Mouse (Mus musculus): ENCODE measurements around the gene Rps21. TPM values are rescaled to one million over a fixed set of nuclear protein-coding genes. Genes with fewer than 3 reads are reported as not detected.
A peak's percentile ranks its signal among the peaks of the same experiment; 100 is the strongest.

Gene Rps21
- polyA plus RNA-seq, 1 experiment from 2014 or later = 516 TPM

DNA sequence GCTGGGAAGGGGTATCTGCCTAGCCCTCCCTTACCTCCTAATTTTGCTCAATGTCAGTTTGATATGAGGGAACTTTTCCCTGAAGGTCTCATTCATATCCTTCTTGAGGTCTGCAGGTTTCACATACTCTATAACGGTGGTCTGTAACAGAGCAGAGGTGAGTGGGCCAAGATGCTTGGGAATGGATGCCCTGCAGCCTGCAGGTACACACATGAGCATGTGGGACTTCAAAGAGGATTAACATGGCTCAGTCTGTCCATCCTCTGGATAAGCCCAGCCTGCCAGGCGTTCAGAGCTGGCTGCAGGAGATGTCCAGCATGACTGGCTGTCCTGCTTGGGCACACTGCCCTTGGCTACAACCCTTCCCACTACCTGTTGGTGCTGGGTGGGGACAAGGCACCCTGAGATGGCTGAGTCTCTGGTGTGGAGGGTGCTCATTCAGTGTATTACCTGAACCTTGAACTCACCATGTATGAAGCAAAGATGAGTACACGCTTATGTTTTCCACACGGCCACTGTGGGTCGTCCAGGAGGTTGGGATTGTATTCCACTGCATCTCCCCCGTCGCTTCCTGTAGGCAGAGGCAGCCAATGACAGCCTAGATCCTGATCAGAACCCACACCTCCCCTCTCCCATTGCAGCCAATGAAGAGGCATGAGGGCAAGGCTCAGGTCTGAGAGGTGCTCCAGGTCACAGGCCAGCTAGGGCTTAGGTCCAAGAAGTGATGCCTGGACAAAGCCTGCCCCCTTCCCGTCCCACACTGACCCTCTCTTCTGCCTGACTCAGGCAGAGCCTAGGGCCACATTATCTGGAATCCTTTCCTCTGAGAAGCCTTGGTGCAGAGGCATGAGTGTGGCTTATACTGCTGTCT lies 3.7 kb downstream of the Rps21 start:
- Histone ChIP-seq H3K9me3 (no peaks in the 10 kb centered on the region), H3K27me3 (replicated peaks) (no peaks in the 10 kb centered on the region), H3K36me3 (peaks cover 29% of the 10 kb centered on the region), H3K9ac (no peak overlapping the region), H3K4me3 (replicated peaks) (no peak overlapping the region), H3K27ac (no peak overlapping the region), H3K4me1 (peaks cover 11% of the 10 kb centered on the region), H3K4me2 (no peak overlapping the region)
- 63% methylated on average over 8 of the region's 8 CpGs for WGBS
- ATAC-seq (ENCODE audit: insufficient read depth, low FRiP score, low read depth) = no peak

DNA sequence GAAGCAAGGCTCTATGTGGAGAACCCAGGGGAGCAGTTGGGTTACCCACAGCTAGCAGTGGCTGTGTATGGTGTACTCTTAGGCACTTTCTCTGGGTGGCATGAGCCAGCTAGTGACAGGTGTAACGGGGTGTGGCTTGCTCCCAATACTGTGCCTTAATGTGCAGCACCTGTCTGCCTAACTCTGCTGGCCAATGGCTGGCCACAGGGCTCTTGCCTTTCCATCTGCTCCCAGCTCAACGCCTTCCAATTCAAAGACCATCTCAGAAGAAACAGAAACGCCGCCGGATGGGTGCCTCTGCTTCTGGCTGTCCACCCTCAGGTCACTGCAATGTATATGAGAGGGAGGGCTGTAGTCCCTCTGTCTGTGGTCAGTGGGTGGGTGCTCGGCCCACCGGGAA lies 4.7 kb downstream of the Rps21 start:
- Histone ChIP-seq H3K36me3 (peaks cover 35% of the 10 kb centered on the region), H3K4me3 (replicated peaks) (no peak overlapping the region)
- WGBS = 87% methylated on average over 7 of the region's 7 CpGs

DNA sequence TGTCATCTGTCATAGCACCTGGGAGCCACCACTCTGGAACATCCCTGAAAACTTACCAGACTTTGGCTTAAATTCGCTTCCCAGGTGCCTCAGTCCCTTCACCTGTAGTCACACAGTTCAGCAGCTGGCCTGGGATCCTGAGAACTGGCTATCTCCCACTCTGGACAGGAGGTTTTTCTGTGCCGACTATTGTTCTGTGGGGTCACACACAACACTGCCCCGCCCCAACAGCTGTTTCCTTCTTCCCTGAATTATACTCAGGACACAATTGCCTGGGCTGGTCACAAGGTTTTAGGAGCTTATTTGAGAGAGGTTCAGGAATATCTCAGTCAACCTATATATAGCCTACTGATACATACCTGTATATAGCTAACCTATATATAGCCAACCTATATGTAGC lies 5.3 kb downstream of the Rps21 start:
- Histone ChIP-seq H3K9ac (no peak overlapping the region), H3K9me3 (no peaks in the 10 kb centered on the region), H3K27me3 (replicated peaks) (no peaks in the 10 kb centered on the region), H3K4me1 (peaks cover 7% of the 10 kb centered on the region), H3K4me2 (no peak overlapping the region), H3K36me3 (peaks cover 38% of the 10 kb centered on the region), H3K27ac (no peak overlapping the region), H3K4me3 (replicated peaks) (no peak overlapping the region)
- no peak for ATAC-seq (ENCODE audit: insufficient read depth, low FRiP score, low read depth)
- 75% methylated on average over 3 of the region's 3 CpGs for WGBS

More for the DNA sequence above, 4.7 kb downstream of the Rps21 start:
- ATAC-seq (ENCODE audit: insufficient read depth, low FRiP score, low read depth) = no peak
- Histone ChIP-seq H3K4me2 (no peak overlapping the region), H3K9ac (no peak overlapping the region), H3K27ac (no peak overlapping the region), H3K9me3 (no peaks in the 10 kb centered on the region), H3K27me3 (replicated peaks) (no peaks in the 10 kb centered on the region), H3K4me1 (peaks cover 7% of the 10 kb centered on the region)

DNA sequence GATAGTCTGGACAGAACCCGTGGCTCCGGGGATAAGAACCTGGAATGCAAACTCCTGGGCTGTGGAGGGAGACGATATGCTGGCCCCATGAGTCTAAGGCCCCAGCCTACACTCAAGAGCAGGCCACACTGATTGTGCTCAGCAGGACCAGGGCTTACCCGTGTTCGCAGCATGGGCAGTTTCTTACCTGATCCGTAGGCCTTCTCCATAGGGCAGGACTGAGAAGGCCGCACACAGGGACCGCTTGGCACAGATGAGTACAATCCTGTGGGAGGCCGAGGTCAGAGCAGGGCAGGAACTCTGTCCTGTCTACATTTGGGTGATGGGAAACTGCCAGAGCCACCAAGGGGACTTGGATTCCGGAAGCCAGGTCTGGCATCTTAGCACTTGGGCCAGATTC lies 5.7 kb downstream of the Rps21 start:
- 0 out of 2 replicates have a peak overlapping the region, but pooled peaks have one; percentile 46 for H3K27ac ChIP-seq
- H3K4me2 ChIP-seq = no peak overlapping the region
- no peak overlapping the region for H3K9ac ChIP-seq
- H3K36me3 ChIP-seq = peaks cover 43% of the 10 kb centered on the region
- H3K27me3 ChIP-seq (replicated peaks) = no peaks in the 10 kb centered on the region
- peaks cover 6% of the 10 kb centered on the region for H3K4me1 ChIP-seq
- no peaks in the 10 kb centered on the region for H3K9me3 ChIP-seq
- no peak for ATAC-seq (ENCODE audit: insufficient read depth, low FRiP score, low read depth)
- H3K4me3 ChIP-seq (replicated peaks) = no peak overlapping the region
- 87% methylated on average over 10 of the region's 10 CpGs for WGBS

DNA sequence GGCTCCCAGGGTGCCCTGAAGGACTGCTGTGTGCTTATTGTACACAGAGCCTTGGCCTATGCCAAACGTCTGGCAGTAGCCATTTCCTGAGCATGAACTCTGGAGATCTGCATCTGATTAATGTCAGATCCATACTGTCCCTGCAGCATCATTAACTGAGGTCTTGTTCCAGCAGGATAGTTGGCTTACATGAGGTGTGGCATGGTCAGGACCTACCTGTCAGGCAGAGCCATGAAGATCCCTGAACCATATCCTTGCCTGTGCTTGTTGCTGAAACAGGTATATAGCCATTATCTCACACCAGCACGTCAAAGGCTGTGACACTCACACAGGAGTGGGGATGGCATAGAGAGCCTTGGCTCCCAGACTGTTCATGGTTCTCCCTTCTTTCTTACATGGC lies 10.8 kb downstream of the Rps21 start:
- Histone ChIP-seq H3K27me3 (replicated peaks) (no peaks in the 10 kb centered on the region), H3K27ac (no peak overlapping the region), H3K9ac (no peak overlapping the region), H3K4me1 (peaks cover 19% of the 10 kb centered on the region), H3K9me3 (no peaks in the 10 kb centered on the region), H3K4me3 (replicated peaks) (no peak overlapping the region), H3K4me2 (no peak overlapping the region), H3K36me3 (peaks cover 16% of the 10 kb centered on the region)
- ATAC-seq (ENCODE audit: insufficient read depth, low FRiP score, low read depth) = no peak
- WGBS = 67% methylated on average over 2 of the region's 2 CpGs

DNA sequence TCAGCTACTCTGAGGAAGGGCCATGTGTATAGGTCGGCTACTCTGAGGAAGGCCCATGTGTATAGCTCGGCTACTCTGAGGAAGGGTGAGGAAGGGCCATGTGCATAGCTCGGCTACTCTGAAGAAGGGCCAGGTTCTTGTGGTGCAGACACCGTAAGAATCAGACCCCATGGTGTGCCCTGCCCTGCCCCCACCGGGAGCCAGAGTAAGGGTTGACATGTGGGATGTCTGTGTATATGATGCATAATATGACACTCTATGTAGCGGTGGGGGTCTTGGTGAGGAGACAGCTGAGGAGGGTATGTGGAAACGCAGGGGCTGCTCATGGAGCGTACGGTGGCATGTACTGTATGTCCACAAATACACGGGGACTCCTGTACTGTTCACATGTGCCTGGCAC lies 12.2 kb downstream of the Rps21 start:
- no peak overlapping the region for H3K4me2 ChIP-seq
- H3K4me1 ChIP-seq = peaks cover 24% of the 10 kb centered on the region
- peaks cover 13% of the 10 kb centered on the region for H3K36me3 ChIP-seq
- no peaks in the 10 kb centered on the region for H3K27me3 ChIP-seq (replicated peaks)
- no peak overlapping the region for H3K27ac ChIP-seq
- WGBS = 88% methylated on average over 10 of the region's 10 CpGs
- no peak for ATAC-seq (ENCODE audit: insufficient read depth, low FRiP score, low read depth)
- no peaks in the 10 kb centered on the region for H3K9me3 ChIP-seq
- no peak overlapping the region for H3K4me3 ChIP-seq (replicated peaks)
- H3K9ac ChIP-seq = no peak overlapping the region

DNA sequence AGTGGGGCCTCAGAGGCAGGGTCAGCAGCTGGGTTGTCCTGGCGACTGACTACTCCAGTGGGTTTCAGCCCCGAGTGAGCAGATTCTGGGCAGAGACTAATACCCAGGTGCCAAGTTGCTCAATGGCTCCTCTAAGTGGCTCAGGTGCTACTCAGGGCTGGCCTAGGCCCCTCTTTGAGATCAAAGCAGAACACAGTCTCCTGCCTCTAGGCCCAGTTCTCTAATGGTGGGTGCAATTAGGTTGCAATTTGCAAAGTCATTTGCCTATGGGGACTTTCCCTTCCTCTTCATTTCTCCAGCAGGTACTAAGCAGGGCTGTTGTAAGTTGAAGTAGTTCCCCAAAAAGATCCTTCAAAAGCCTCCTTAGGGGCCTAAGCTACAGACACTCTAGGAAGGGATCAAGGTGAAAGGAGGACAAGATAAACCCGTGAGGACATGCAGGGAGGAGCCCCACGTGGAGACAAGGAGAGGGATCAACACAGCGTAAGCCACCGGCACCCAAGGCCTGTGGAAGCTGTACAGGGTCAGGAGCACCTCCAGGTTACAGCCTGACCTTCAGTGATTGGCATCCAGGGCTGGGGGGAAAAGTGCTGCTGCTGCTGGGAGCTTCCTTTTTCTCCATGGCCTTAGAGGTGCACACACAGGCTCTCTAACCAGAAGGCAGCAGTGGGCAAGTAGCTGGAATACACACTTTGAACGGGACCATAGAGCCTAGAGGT lies 13.5 kb downstream of the Rps21 start:
- Histone ChIP-seq H3K9ac (no peak overlapping the region), H3K9me3 (no peaks in the 10 kb centered on the region), H3K4me3 (replicated peaks) (no peak overlapping the region), H3K27me3 (replicated peaks) (no peaks in the 10 kb centered on the region), H3K36me3 (peaks cover 13% of the 10 kb centered on the region), H3K4me1 (peaks cover 28% of the 10 kb centered on the region), H3K4me2 (no peak overlapping the region), H3K27ac (no peak overlapping the region)
- WGBS = 79% methylated on average over 7 of the region's 7 CpGs
- no peak for ATAC-seq (ENCODE audit: insufficient read depth, low FRiP score, low read depth)

DNA sequence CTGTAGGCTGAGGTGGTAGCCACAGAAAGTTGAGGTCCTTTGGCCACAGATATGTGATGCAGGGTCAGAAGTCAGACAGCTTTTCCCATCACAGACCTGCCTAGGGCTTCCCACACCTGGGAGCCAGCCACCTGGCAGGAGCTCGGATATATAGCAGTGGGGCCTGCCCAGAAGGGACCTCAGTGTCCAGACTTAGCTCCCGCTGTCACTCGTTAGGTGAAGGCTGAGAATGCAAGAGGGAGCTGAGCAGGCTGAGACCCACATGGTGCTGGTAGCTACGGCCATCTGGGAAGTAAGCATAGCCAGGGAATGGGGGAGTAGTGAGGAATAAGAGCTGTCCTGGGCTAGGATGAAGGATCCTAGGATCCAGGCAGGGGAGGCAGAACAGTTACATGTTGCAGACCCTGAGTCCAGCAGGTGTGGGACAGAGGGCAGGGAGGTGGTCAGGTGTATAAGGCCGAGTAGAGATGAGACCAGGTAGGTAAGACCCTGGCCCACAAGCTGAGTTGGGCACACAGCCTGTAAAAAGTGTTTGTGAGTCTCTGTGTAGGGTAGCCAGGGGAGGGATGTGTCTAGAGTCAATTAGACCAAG lies 14.7 kb downstream of the Rps21 start:
- Histone ChIP-seq H3K4me2 (peak overlapping the region; percentile 89), H3K27ac (no peak overlapping the region), H3K36me3 (peaks cover 8% of the 10 kb centered on the region), H3K4me3 (replicated peaks) (peak overlapping the region; percentile 90), H3K9me3 (no peaks in the 10 kb centered on the region), H3K9ac (peak overlapping the region; percentile 12; the same call in 1 of the 2 replicates), H3K4me1 (peaks cover 39% of the 10 kb centered on the region), H3K27me3 (replicated peaks) (no peaks in the 10 kb centered on the region)
- no peak for ATAC-seq (ENCODE audit: insufficient read depth, low FRiP score, low read depth)
- 66% methylated on average over 5 of the region's 5 CpGs for WGBS

DNA sequence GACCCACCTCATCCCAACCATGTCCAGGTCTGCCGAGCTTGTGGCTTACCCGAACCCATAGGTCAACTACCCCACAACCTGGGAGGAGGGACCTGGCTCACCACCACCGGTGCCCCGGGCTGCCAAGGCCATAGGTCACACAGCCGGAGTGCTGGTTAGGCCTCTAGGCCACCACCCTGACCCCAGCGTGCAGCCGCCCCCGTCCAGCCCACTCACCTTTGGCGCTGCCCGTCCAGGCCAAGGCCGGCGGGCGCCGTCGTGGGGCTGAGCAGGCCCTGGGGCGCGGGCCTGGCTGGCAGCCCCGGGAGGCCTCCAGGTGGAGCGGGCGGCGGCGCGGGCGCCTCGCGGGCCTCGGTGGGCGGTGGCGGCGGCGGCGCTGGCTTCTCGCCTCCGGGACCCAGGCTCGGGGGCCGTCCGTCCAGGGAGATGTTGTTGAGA lies 15.7 kb downstream of the Rps21 start:
- Histone ChIP-seq H3K9ac (peak overlapping the region; percentile 97), H3K4me1 (peaks cover 48% of the 10 kb centered on the region), H3K36me3 (no peaks in the 10 kb centered on the region), H3K27ac (peak overlapping the region; percentile 59), H3K4me2 (peak overlapping the region; percentile 89), H3K4me3 (replicated peaks) (peak overlapping the region; percentile 90), H3K9me3 (no peaks in the 10 kb centered on the region), H3K27me3 (replicated peaks) (no peaks in the 10 kb centered on the region)
- peak; percentile 12 for ATAC-seq (ENCODE audit: insufficient read depth, low FRiP score, low read depth)
- WGBS = under 1% methylated on average over 14 of the region's 37 CpGs

DNA sequence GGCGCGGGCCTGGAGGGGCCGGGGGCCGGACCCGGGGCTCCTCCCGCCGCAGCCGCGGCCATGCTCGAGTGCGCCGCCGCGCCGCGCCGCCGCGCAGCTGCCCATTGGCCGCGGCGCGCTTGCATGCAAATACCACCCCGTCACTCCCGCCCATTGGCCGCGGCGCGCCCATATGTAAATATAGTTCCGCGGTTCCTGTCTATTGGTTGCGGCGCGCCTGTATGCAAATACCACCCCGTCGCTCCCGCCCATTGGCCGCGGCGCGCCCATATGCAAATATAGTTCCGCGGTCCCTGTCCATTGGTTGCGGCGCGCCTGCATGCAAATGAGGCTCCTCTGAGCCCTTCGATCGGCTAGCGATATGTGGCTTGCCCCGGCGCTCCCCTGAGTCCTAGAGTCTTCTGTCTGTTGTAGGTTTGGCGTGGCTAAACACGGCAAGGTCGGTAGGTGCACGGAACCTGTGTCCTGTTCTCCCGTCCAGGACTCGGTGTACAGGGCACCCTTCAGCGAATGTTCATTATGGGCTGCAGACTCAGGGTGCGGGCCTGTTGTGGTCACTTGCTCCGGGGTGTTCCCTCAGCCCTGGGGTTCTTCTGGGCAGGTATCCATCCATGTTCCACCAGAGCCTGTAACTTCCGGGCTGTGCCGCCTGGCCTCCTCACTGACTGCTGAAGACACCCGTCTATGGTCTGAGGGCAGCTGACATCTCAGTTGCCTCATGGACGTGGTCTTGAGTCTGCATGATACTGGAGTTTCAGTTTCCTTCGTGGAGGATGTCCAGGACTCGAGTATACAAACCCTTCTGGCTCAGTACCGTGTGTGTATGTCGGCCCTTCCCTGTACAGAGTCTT lies 16.4 kb downstream of the Rps21 start, which contains the start of gene Cables2:
Gene Cables2, minus strand, starts transcription at position 103 of the 851 bp plus-strand sequence.
- Histone ChIP-seq H3K9ac (peak within 1 kb of the TSS; percentile 97), H3K4me1 (peaks cover 48% of the 10 kb centered on the region), H3K4me2 (peak within 1 kb of the TSS; percentile 89), H3K4me3 (replicated peaks) (peak within 1 kb of the TSS; percentile 90), H3K9me3 (no peaks in the 10 kb centered on the region), H3K36me3 (no peaks in the 10 kb centered on the region), H3K27me3 (replicated peaks) (no peaks in the 10 kb centered on the region), H3K27ac (peak within 1 kb of the TSS; percentile 59)
- peak; percentile 89 for ATAC-seq (ENCODE audit: insufficient read depth, low FRiP score, low read depth)
- WGBS = 6% methylated on average over 64 of the region's 68 CpGs

DNA sequence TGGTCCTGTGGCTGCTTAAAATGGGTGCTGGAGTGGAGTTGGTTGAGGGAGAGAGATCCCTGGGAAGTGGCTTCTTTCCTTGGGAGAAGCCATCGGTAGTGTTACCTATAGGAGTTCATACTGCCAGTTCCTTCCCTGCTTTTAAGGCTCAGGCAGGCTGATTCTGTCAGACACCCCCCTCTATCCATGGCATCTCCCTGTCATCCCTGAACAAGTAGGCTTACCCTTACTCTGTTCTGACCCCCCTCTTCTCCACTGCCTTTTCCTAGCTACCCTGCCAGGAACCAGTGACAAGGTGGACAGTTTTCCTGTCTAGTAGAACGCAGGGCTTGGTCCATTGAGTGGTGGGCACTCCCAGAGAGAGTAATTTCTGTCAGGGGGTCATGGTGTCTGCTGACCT lies 17.3 kb downstream of the Rps21 start:
- no peak for ATAC-seq (ENCODE audit: insufficient read depth, low FRiP score, low read depth)
- 89% methylated on average over 2 of the region's 2 CpGs for WGBS
- Histone ChIP-seq H3K4me3 (replicated peaks) (no peak overlapping the region), H3K27ac (no peak overlapping the region), H3K9me3 (no peaks in the 10 kb centered on the region), H3K9ac (no peak overlapping the region), H3K27me3 (replicated peaks) (no peaks in the 10 kb centered on the region), H3K4me1 (peaks cover 48% of the 10 kb centered on the region), H3K36me3 (no peaks in the 10 kb centered on the region), H3K4me2 (no peak overlapping the region)
